Mouse (Mus musculus) hindlimb bud, embryonic 11.5 days (tissue): Measurements from ENCODE around the gene Mmp1b.
"Not testable (repeated sequence)": the region's sequence is repeated elsewhere in the genome, so short reads cannot be mapped to it uniquely, and the experiment has no call there.

Experiments used
- DNase-seq: peaks from one replicate; pipeline ENCODE4 v3.0.0-alpha.2; 2012; ENCODE audit warnings: low read depth, low spot score; ENCODE audit errors: extremely low spot score

The Mmp1b gene

DNA sequence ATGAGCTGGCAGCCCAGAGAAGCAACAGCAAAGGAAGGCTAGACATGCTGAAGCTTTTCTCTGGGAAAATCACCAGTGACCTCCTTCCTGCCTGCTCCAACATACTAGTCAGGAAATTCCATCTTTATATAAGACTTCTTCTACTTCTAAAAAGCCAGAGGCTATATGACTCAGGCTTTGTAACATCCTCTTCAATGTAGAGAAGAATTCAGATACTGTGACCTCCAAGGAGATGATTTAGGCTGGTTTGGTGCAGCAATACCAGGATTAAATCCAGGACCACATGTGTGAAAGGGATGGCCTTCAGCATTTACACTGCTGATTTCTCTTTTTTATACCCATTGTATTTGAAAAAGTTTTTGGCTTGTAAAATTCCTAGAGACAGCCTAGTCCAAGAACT, at the start of gene Mmp1b:
Gene Mmp1b (minus strand): TSS at position 101 of the 400 bp plus-strand sequence.
- DNase-seq = no peak

DNA sequence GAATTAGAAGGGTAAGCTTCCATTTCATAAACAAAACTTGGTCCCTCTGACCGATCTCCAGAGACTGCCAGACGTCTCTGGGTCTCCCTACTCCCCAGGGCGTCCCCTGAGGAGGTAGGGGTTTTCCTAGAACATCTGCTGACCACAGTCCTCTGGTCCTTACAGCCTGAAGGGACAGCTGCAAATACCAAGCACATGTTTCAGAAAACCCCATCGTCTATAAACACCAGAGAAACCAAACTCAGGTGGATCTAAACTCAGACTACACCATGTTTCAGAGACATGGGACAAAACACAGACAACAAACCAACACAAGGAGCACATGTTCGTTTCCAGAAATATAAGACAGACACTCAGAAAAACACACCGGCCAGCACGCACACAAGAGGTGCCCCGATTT, 8.7 kb upstream of the Mmp1b start:
- DNase-seq = not testable (repeated sequence)

DNA sequence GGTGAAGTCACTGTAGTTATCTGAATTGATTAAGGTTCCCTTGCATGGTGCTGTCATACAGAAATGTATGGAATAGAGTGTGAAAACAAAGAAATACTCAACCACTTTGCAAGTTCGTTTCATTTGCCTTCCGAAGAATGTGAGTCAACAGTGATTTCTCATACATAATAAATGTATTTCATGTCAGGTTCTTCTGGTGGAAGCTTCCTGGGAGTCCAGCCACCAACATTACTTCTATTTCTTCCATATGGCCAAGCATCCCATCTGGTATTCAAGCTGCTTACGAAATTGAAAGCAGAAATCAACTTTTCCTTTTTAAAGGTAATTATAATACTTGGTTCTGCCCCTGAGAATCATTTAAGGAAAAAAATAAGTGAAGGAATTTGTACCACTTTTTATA, 33.3 kb downstream of the Mmp1b start:
- DNase-seq = no peak

DNA sequence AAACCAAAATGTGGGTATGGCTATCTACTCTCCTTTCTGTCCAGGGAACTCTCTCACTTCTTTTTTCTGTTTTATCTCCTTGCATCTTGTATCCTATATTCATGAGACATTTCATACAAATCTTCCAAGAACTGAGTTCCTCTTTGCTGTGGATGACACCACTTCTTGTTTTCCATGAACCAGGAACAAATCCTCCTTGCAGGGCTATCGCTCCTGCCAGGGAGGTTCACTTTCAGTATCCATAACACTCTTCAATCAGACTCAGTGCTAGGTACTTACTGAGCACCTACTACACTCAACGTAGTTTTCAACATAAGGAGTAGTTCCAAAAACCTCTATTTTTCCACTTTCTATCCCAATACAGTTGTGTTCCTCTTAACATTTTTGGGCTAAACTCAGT, 42.3 kb downstream of the Mmp1b start:
- no peak for DNase-seq

DNA sequence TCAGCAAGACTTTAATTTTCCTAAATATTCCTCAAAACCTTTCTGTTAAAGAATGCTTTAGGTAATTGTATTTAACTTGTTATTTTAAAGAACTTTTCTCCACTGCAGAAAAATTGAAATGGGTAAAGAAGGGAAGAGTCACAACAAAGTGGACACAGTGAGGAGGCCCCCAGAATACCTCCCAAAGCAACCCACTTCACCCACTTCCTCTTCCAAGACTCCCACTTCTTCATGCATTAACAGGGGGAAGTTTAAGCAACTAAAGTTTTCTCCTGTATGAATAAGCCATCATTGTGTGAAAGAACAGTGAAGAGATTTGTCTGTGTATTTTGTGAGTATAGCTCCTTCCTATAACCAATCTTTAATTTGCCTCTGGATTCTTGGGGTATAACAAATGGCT, 43.7 kb downstream of the Mmp1b start, which contains the start of gene Mmp12:
Gene Mmp12 (plus strand): TSS at position 275 of the 400 bp plus-strand sequence.
- no peak for DNase-seq

DNA sequence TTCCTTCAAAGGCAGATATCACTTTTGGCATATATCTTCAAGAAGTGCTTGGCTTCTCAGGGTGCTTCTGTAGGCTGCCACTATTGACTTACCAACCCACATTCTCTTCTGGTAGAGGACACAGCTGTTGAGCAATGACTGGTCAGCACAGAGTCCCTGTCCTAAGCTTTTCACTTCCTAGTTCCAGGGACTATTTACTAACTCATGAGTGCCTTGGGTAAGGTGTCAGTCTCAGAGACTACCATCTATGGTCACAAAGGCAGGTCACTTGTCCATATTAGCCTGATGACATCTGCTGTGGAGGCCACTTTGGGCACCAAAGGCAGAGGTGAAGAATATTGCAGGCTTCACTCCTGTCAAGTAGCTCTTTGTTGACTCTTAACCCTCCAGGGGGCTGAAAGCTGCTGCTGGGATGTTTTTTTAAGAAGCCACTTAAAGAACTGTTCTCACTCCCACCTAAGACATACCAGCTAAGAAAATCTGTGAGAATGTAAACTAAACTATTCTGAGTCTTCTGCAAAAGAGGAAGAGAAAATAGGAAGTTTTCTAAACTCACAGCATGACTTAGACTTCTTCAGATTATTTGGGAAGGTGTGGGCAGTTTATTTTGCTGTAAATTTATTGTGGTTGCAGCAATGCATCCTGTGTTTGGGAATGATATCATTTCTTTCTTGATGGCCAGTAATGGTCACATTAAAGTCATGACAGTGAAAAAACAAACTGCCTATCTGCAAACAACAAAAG, 50.9 kb downstream of the Mmp1b start:
- DNase-seq = no peak

DNA sequence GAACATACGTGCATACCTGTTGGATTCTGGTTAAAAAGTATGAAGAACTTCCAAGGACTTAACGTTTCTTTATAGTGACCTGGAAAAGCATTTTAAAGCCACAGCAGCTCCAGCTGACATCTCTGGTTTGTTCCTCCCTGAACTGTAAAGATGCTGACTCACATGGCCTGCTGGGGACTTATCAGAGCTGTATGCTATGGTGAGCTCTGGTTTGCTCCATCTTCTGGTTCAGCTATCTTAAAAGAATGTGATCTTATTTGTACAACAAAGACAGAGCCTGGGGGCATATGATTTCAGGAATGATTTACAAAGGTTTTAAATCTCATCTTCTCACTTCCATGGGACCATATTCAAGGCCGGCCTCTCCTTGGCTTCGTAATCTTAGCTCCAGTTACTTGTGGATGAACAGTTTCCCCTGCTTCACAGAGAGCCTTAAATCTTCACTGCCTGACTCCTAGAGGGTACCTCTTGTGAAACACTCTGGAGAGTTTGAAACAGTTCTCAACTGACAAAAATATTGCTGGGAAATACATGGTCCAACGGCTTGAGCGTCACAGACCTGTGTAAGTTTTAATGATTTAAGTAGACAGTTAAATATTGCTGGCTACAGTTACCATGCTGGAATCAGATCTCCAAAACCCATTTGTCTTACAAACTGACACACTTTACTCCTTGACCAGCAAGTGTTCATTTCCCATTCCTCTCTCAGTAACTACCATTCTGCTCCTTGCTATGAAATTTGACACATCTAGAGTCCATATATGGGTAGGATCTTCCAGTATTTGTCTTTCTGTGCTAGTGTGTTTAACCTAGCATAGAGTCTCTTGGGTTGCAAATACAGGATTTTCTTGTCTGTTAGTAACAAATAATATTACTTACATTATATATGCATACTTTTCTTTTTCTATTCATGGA, 51.8 kb downstream of the Mmp1b start:
- DNase-seq = no peak

DNA sequence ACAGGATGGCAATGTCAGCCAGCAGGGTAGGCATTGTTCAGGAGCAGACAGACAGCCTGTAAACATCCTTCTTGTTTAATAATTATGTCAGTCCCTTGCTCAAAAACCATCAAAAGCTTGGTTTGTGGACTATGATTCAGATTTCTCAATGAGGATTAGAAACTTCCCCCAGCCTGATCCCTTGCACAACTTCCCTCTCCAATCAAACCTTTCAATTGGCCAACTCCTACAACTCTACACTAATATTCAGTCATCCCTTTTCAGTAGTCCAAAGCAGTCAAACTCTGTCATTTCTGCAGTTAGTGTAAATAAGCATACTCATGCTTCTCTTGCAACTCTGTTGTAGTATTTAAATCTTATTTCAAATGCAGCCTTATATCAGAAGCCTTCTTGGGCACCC, 56.0 kb downstream of the Mmp1b start:
- DNase-seq = no peak
